Mouse (Mus musculus) kidney, adult 9 months (tissue): ENCODE measurements around the gene Cacna1b.

Experiments used
- DNase-seq: peaks from one replicate; pipeline ENCODE4 v3.0.0; 2022

Cacna1b gene

DNA sequence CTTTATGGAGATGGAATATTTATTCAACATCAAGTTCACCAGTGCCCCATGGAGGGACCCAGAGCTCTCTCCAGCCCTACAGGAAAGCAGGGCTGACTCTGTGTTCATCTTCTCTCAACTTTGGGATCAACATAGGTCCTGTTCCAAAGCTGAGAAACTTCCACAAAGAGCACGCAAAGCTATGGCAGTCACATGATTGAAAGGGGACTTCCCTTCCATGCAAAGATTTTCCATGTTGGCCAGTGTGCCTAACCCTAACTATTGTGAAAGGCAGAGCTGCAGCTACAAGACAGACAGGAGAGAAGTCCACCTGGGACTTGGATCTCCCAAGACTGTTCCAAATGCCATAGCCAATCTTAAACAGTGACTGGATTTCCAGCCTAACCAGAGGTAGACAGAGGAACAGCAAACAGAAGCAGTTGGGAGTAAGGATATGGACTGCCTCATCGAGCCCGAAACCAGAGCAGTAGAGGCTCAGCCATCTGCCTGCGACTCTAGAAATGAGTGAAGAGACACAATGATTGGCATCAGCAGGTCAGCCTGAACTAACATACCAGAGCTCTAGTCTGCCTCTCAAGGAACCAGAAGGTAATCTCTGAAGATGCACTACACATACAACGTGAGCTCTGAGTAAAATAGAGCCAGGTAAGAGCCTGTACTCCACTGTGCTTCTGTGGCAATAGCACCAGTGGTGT lies 116.4 kb downstream of the Cacna1b start:
- no peak for DNase-seq

DNA sequence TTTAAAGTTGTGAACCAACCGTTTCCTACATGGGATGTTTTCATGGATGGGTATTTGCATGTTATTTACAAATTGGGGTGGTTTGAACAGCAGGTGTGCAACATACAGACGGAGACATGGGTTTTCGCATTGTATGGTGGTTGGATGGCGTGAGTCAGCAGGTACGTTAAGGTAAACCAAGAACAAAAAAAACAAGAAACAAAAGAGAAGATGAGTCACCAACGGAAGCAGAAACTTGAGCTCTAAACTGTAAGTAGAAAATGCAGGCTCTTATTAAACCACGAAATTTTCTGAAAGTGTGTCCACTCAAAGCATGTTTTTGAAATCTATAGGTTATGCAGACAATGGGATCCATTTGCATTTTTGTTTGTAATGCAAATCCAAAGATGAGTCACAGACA lies 120.1 kb downstream of the Cacna1b start:
- no peak for DNase-seq

DNA sequence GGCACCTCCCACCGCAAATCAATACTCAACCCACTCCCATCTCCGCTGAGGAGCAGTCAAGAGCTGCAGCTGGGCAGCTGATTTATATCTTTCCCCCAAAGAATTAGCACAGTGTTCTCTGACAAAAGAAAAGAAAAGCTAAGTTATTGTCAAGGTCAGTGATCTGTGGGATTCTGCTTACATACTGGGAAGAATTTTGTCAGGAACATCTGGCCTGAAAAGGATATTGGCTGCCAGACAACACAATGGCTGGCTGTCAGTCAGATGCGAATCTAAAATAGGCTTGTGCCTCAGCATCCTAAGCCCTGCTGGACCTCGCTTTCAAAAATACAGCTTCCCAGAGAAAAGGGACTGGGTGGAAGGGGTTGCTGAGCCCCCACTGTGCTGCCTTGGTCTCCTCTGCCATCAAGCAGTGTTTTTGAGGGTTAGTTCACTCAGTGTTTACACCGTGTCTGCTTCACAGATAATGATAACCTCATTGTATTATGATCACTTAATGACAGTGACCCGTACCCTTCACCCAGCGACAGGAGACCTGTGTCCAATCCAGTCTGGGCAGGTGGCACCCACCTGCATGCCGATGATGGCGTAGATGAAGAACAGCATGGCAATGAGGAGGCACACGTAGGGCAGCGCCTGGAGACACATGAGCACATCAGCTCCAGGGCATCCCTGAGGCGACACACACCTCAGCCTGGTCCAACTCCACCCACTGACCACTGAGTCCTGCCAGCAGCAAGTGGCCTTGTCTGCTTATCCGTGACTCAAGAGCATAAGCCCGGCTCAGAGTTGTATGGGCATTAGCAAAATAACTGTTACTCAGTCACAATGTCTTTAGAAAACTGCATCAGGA lies 124.6 kb downstream of the Cacna1b start:
- DNase-seq = no peak

DNA sequence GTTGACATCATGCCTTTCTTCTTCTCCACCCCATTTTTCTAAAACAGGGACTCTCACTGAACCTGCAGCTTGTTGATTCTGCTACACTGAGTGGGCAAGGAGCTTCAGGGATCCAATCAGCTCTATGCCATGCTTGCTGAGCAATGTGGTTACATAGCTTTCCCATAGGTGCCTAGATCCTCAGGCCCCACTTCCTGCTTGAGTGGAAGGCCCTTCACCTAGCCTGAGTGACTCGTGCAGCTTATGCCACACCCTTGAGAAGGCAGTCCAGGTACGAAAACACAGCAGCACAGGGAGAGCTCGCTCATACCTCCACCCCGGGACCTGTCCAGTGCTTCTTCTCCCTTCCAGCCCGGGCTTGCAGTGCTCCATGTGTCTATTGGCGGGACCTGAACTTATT lies 129.3 kb downstream of the Cacna1b start:
- no peak for DNase-seq

DNA sequence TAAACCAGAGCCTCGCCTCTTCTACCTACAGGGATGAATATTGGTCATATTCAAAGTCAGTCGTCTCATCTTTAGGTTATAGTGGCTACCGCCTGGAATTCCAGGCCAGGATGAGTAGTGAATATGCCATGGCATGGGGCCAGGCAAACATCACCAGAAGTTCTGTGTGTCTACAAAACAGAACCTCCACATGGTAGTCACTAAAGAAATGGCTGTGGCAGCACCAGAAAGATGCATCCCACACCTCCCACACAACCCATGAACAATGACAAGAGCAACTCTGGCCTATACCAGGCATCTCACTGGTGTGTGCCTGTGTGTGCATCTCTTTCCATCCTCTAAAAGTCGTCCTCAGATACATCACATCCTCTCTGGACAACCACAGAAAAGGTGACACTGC lies 145.8 kb downstream of the Cacna1b start:
- no peak for DNase-seq

DNA sequence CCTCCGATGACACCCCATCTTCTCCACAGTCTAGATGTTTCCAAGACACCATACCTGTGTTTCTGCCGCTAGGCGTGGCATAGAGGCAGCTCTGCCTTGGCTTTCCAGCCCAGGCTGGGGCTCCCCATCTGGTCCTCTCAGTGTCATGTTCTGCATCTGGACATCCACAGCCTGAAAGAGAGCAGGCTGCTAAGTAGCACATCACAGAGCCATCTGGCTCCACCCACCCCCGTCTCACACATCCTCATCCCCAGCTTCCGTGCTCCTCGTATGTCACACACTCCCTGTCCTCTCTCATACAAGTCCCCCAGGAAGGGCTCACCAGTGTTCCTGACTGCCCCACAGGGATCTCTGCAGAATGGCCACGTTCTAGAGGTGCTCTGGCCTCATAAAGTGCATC lies 153.2 kb downstream of the Cacna1b start:
- no peak for DNase-seq

DNA sequence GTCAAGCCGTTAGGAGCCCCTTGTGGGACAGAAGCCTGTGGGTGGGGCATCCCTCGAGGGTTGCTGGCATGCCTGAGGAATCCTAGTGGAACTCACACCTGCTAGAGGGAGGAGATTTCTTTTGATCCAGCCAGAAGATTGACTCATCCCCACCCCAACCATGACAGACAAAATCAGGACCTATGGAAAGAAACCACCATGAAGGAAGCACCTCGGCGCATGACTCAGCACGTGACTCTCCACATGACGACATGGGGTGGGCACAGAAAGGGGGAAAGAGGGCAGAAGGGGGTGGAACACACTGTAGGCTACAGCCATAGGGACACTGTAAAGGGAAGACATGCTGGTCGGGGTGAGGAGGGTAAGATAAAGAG lies 154.2 kb downstream of the Cacna1b start:
- DNase-seq = no peak

DNA sequence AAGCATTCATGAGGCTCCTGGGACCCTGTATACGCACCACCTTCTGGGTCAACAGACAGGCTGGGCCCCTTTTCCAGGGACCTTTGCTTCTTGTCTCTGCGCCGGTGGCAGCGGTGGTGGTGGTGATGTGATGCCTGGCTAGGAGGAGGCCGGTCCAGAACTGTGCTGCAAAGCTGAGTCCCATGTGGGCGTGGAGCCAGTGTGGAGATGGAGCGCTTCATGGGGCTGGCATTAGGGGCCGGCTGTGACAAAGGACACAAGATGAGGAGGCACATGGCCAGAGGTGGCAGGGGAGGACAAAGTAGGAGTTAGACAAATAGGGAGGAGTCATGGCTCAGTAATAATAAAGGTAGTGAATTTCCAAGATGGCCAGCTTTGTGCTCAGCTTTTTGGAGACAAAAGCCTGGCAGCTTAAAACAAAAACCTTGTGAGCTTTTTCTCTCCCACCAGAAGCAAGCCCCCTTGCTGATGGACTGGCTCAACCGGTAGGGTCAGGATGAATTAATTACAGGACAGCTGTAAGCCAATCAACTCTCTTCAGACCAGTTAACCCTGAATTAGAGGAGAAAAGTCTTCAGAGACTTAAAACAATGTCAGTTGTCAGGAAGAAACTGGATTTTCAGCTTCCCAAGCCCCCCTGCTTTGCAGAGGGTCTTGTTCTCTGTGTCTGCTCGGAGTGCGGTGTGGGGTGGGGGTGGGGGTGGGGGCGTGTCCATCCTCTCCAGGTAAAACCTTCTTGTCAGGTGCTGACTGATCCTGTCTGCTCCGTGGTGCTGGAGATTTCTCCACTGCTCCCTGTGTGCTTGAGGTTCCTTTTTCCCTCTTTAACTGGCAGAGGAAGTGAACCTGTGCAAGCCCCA lies 154.8 kb downstream of the Cacna1b start:
- DNase-seq = no peak

DNA sequence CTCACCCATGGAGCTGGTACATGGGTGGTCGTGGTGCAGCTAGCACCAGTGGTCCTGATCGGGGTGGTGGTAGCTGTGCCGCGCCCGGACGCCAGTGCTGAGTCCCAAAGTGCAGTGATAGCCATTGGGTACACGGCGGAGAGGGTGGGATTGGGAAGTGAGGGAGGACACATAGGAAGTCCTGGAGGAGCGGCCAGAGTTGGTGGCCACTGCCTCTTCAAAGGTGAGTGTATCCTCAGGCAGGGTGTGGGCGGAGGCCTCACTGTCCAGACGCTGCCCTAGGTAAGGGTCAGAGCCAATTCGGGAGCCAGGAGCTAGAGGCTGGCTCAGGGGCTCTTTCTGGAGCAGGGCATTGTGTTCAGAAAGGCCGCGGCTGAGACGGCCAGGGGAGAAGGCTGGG lies 156.4 kb downstream of the Cacna1b start:
- DNase-seq = no peak

DNA sequence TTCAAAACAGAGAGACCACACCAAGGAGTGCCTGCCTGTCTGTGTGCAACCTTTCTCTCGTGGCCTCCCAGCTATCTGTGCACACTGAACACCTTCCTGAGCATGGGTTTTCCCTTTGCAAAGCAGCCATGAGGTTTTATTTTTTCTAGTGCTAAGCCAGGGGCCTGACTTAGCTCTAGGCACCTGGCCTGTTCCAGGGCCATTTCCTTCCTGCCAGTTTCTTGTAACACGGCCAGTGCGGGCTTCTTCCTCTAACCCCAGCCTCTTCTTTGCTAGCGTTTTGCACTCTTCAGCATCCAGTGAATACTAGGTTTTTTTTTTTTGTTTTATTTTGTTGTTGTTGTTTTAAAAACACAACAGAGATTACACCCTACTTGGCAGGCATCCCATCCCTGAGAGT lies 157.9 kb downstream of the Cacna1b start:
- no peak for DNase-seq

DNA sequence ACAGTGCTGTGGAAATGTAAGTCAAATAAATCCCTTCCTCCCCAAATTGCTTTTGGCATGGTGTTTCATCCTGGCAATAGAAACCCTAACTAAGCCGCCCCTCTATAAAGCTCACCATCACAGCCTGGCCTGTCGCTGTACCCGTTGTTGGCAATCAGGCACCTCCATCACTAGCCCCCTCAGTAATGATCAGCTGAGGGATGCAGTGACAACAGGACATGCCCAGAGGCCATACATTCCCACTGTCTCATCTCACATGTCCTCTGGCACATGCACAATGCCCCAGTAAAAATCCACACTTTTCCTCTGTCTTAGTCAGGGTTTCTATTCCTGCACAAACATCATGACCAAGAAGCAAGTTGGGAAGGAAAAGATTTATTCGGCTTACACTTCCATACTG lies 173.5 kb downstream of the Cacna1b start:
- DNase-seq = no peak

DNA sequence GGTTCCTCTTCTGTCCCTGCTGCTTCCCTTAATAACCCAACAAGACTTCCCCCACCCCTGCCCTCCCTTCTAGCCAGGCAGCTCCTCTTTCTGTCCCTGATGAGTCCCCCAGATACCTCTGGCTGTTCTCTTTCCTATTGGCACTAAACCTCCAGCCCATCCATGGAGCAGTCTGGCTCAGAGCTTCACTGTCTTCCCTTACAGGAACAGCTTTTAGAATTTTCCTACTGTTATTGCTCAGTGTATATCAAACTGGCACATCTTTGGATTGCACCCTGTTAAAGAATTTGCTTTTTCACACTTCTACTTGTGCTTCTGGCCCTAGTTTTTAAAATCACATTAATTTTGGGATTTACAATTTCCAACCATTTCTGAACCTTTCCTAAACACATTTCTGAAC lies 175.0 kb downstream of the Cacna1b start:
- DNase-seq = no peak

DNA sequence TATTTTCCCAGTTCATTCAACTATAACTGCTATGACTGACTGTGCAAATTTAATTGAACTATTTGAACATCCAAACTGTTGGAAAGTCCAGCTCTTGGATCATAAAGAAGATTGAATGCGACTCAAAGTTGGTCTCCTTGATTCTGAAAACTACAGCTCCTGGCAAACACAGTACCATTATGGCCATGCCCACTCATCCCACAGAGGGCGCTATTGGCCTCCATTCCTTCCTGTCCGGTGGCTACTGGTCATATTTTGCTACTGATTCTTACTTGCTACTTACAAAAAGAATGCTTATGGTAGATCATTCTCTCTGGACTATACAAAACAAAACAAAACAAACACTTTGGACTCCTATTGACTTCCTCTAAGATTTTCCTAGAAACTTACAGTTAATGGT lies 188.3 kb downstream of the Cacna1b start:
- DNase-seq = peak; percentile 59

DNA sequence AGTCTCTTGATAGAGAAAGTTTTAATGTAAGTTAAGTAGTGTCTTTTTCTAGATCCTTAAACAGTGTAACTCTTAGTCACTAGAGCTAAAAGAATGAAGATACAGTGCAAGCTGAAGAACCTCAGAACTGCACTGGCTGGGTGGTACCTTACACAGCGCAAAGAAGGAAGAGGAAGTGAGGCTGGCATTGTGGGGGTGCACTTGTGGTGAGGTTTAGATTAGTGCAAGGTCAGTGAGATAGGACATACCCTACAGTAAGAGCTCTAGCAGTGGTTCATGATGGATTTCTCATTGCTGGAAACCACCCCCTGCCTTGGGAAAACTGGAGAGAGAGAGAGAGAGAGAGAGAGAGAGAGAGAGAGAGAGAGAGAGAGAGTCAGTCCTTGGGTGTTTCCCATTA lies 192.0 kb downstream of the Cacna1b start:
- DNase-seq = no peak

DNA sequence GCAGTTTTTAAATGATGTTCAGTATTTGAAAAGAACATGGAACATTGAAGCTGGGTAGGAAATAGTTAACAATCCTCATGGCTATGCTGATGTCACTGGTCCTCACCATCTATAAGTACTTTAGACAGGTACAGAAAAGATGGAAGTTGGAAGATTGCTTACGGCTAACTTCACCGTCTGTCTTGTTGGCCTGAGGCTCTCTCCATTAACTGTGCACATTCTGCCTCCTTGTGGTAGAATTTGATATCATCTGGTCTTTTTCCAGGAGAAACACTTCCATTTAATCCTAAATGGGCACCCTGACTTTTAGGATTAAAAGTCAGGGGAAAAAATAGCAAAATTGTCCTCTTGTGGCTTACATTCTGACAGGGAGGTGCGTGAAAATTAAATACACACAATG lies 194.4 kb downstream of the Cacna1b start:
- DNase-seq = peak; percentile 74

DNA sequence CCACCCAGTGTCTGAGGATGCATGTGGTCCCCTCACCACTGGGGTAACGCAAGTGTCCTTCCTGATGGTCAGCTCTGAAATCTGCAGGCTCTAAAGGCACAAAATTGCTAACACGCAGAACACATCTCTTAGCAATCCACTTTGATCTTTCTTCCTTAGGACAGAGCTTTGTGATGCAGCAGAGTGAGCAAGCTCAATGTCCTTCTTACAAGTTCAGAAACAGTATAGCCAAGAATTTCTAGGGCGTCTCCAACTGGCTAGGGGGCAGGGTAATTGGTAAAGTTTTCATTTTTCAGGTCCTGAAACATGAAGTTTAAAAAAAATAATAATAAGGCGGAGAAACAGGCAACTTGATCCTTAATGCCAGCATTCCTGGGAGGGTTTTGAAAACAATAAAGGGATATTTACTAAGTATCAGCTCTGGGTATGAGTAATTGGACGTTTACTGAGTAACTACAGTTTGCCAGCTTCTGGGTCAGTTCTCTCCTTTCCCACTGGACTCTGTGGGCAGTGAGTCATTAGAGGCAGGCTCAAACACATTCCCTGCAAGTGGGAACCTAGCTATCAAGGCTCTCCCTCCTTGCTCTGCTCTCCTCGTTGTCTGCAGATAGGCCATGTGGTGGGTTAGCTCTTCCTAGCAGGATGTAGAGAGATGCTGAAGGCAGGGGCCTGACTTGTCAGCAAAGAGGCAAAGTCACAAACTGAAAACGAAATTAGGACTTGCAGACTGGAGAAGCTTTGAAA lies 200.2 kb downstream of the Cacna1b start:
- no peak for DNase-seq

DNA sequence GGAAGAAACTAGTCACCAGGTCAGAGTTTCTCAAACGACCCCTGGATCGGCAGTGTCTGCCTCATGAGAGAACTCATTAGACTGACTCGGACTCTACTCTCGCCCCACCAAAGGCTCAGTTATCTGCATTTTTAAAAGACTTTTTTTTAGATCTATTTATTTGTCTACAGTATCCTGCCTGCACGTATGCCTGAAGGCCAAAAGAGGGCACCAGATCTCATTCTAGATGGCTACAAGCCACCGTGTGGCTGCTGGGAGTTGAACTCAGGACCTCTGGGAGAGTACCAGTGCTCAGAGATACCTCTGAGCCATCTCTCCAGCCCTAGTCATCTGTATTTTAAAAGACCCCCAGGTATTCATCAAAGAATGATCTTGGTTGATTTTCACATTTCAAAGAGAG lies 201.0 kb downstream of the Cacna1b start:
- no peak for DNase-seq

DNA sequence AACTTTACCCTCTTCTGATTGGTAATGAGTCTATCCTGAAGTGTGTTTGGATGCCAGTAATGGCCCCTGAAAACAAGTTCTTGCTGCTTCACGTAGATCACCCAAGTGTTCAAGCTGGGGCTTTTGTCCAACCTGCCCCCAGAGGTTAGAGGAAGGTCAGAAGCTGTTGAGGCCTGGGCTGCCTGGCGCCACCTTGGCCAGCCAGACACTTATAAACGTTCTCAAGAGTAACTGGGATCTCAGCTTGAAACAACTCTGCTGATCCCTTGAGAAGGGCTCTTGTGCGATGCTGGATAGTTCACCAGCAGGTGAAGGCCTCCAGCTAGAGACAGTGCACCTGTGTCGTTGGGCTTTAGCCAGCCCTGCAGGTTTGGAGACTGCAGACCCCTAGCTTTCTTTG lies 202.8 kb downstream of the Cacna1b start:
- no peak for DNase-seq

DNA sequence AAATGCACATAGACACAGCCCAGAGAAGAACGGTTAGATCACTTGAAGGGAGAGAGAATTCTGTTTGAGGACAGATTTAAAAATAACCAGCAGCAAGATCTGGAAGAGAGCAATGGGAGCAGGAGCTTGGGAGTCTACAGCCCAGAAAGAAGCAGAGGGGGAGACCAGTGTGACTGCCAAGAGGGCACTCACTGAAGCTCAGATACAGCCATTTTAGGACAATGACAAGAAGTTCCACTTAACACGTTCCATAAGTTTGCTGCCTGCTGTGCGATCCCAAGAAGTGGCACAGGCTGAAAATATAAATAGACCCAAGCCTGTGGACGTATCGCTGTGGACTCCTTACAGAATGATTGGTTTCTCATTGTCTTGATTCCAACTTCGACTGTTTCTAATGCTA lies 206.6 kb downstream of the Cacna1b start:
- DNase-seq = no peak

DNA sequence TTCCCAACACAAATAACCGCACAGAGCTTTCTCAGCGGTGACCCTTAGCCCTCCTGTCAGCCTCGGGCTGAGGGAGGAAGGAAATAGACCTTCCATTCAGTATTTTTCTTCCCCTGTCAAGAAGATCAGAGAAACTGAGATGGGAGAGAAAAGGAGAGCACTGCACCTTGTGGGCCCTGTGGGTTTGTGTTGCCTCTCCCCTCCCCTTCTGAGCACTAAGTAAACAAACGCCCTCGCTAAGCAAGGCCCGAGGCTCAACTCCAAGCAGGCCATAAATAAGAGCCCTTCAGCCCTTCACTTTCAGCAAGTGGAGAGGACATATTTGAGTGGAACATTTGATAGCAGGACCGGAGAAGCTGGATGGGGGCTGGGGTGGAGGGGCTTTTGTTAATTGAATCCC lies 209.0 kb downstream of the Cacna1b start:
- DNase-seq = no peak
